Mouse (Mus musculus) thymus, adult 2 months (tissue): Measurements from ENCODE around the gene Misp.

ENCODE experiments used
- CTCF ChIP-seq: fragments of 200-500 bp; IDR thresholded peaks from 2 replicates; pipeline ENCODE4 v1.5.1; 2012; ENCODE audit warnings: mild to moderate bottlenecking, control low read depth, low read length, moderate library complexity, borderline replicate concordance; ENCODE audit not compliant: control insufficient read depth, poor library complexity, insufficient read depth; ENCODE audit errors: extremely low read depth
- POLR2A ChIP-seq: fragments of 200-500 bp; IDR thresholded peaks from 2 replicates; pipeline ENCODE4 v1.6.1; 2012; ENCODE audit warnings: mild to moderate bottlenecking, low read length, control low read depth, moderate library complexity; ENCODE audit not compliant: control insufficient read depth, poor library complexity, insufficient read depth; ENCODE audit errors: extremely low read depth

GRCm38 (mm10) chr10:79800508-79800907, 20.3 kb upstream of the Misp start:
- TF ChIP-seq CTCF, result no peak
- no peak for TF ChIP-seq POLR2A
